Mouse (Mus musculus) embryonic facial prominence, embryonic 11.5 days (tissue): ENCODE results near the gene Sptssa. TPM values are rescaled to one million over a fixed set of nuclear protein-coding genes. Genes with fewer than 3 reads are reported as not detected.
"Not testable (repeated sequence)": the region's sequence is repeated elsewhere in the genome, so short reads cannot be mapped to it uniquely, and the experiment has no call there.

Experiments
- ATAC-seq: fragments of 200-750 bp; cut with Nextera tagmentation; replicated peaks from 2 replicates; pipeline ENCODE4 v1.8.0; 2017; ENCODE audit warnings: low read depth; ENCODE audit not compliant: insufficient number of reproducible peaks, low FRiP score, low TSS enrichment
- DNase-seq: peaks from one replicate; pipeline ENCODE4 v3.0.0-alpha.2; 2015; ENCODE audit warnings: low spot score
- H3K27ac ChIP-seq: fragments of 300-500 bp; sonication (generic); replicated peaks from 2 replicates; pipeline ENCODE4 v1.5.1; 2014; ENCODE audit warnings: mild to moderate bottlenecking, low read depth, low read length, control low read depth
- H3K27me3 ChIP-seq: fragments of 300-500 bp; sonication (generic); 2 replicates; pipeline ENCODE4 v1.6.1; 2014; ENCODE audit warnings: mild to moderate bottlenecking, low read length, moderate library complexity, mixed read lengths; ENCODE audit not compliant: control insufficient read depth, insufficient read depth
- H3K36me3 ChIP-seq: fragments of 300-500 bp; sonication (generic); replicated peaks from 2 replicates; pipeline ENCODE4 v1.6.1; 2014; ENCODE audit warnings: low read depth, mild to moderate bottlenecking, low read length, moderate library complexity, mixed read lengths; ENCODE audit not compliant: control insufficient read depth, insufficient read depth
- H3K4me1 ChIP-seq: fragments of 300-500 bp; sonication (generic); 2 replicates; pipeline ENCODE4 v1.6.1; 2014; ENCODE audit warnings: low read length, mixed read lengths; ENCODE audit not compliant: control insufficient read depth, insufficient read depth
- H3K4me2 ChIP-seq: fragments of 300-500 bp; sonication (generic); 2 replicates; pipeline ENCODE4 v1.6.1; 2014; ENCODE audit warnings: low read depth, mild to moderate bottlenecking, control low read depth, low read length, moderate library complexity
- H3K4me3 ChIP-seq: fragments of 300-500 bp; sonication (generic); 2 replicates; pipeline ENCODE4 v1.5.1; 2014; ENCODE audit warnings: low read depth, low read length, control low read depth
- H3K9ac ChIP-seq: fragments of 300-500 bp; sonication (generic); replicated peaks from 2 replicates; pipeline ENCODE4 v1.6.1; 2014; ENCODE audit warnings: mild to moderate bottlenecking, control low read depth, low read length
- H3K9me3 ChIP-seq: fragments of 300-500 bp; sonication (generic); replicated peaks from 2 replicates; pipeline ENCODE4 v1.6.1; 2016; ENCODE audit warnings: mild to moderate bottlenecking, low read length, inconsistent platforms, mixed read lengths; ENCODE audit not compliant: control insufficient read depth
- WGBS: fragments of 180-500 bp; shearing (Covaris S2); extraction: QIAGEN DNeasy Blood & Tissue Kit; methylation state at CpG from one replicate; pipeline ENCODE4 v1.1.7; 2014; 5-methylcytosine and 5-hydroxymethylcytosine counted together
- polyA plus RNA-seq: library from polyadenylated mRNA; unstranded; fragments of >200 nt; fragmentation: Nextera tagmentation; extraction: Ambion mirVana; gene quantifications from 2 replicates; pipeline ENCODE4 v1.2.1, GENCODE M21; 2014

Sptssa gene
- polyA plus RNA-seq, 1 experiment from 2014 or later: 213 TPM

GRCm38 (mm10) chr12:54689082-54689481, 32.7 kb upstream of the Sptssa start:
- H3K27me3 ChIP-seq: no peaks in the 10 kb centered on the region
- no peak overlapping the region for H3K4me2 ChIP-seq
- 95% methylated on average over 5 of the region's 5 CpGs for WGBS
- ATAC-seq (no peak), DNase-seq (no peak)
- H3K27ac ChIP-seq: no peak overlapping the region
- H3K4me3 ChIP-seq: no peak overlapping the region
- H3K36me3 ChIP-seq: peaks cover 3% of the 10 kb centered on the region
- H3K4me1 ChIP-seq: no peaks in the 10 kb centered on the region
- no peak overlapping the region for H3K9ac ChIP-seq
- H3K9me3 ChIP-seq: no peaks in the 10 kb centered on the region

DNA sequence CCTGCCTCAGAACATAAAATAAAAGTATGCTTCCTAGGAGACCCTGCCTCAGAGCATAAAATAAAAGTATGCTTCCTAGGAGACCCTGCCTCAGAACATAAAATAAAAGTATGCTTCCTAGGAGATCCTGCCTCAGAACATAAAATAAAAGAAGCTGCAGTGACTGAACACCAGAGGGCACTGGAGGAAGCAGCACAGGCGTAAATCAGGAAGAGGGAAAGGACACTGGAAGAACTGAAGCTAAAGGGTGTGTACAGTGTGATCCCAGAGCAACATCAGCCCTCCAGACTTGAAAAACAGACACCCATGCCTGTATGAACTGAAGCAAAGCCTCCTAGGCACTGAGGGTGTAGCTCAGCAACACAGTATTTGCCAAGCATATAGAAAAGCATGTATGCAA, 26.8 kb upstream of the Sptssa start:
- H3K4me2 ChIP-seq: no peak overlapping the region
- no peaks in the 10 kb centered on the region for H3K4me1 ChIP-seq
- H3K27ac ChIP-seq: no peak overlapping the region
- 16% methylated on average over 1 of the region's 1 CpGs for WGBS
- H3K36me3 ChIP-seq: no peaks in the 10 kb centered on the region
- ATAC-seq (no peak), DNase-seq (no peak)
- H3K27me3 ChIP-seq: no peaks in the 10 kb centered on the region
- no peak overlapping the region for H3K9ac ChIP-seq
- H3K4me3 ChIP-seq: no peak overlapping the region
- H3K9me3 ChIP-seq: no peaks in the 10 kb centered on the region

- Histone ChIP-seq H3K9ac (no peak overlapping the region), H3K36me3 (no peaks in the 10 kb centered on the region; the same call in none of the 2 replicates), H3K27me3 (no peaks in the 10 kb centered on the region), H3K4me3 (no peak overlapping the region), H3K4me1 (no peaks in the 10 kb centered on the region), H3K27ac (no peak overlapping the region), H3K4me2 (no peak overlapping the region), H3K9me3 (no peaks in the 10 kb centered on the region)
- DNase-seq (no peak), ATAC-seq (no peak)
- 94% methylated on average over 9 of the region's 9 CpGs for WGBS
Measured at GRCm38 (mm10) chr12:54676709-54677108, 20.3 kb upstream of the Sptssa start.

- no peak for DNase-seq
- no peak overlapping the region for H3K4me3 ChIP-seq
- 88% methylated on average over 4 of the region's 4 CpGs for WGBS
- no peak overlapping the region for H3K27ac ChIP-seq
- no peak overlapping the region for H3K4me2 ChIP-seq
- H3K9me3 ChIP-seq: no peaks in the 10 kb centered on the region
- H3K4me1 ChIP-seq: no peaks in the 10 kb centered on the region
- H3K9ac ChIP-seq: no peak overlapping the region
- no peak for ATAC-seq
- H3K36me3 ChIP-seq: no peaks in the 10 kb centered on the region; the same call in none of the 2 replicates
- H3K27me3 ChIP-seq: no peaks in the 10 kb centered on the region
Measured at GRCm38 (mm10) chr12:54675396-54675795, 19.0 kb upstream of the Sptssa start.

GRCm38 (mm10) chr12:54671262-54671661, 14.9 kb upstream of the Sptssa start:
- H3K27ac ChIP-seq: no peak overlapping the region
- ATAC-seq (no peak), DNase-seq (no peak)
- H3K36me3 ChIP-seq: no peaks in the 10 kb centered on the region
- H3K4me1 ChIP-seq: no peaks in the 10 kb centered on the region
- no peaks in the 10 kb centered on the region for H3K27me3 ChIP-seq
- no peak overlapping the region for H3K4me3 ChIP-seq
- no peak overlapping the region for H3K9ac ChIP-seq
- H3K9me3 ChIP-seq: no peaks in the 10 kb centered on the region
- no peak overlapping the region for H3K4me2 ChIP-seq
- 85% methylated on average over 4 of the region's 4 CpGs for WGBS

- no peak overlapping the region for H3K9ac ChIP-seq
- H3K9me3 ChIP-seq: no peaks in the 10 kb centered on the region
- no peaks in the 10 kb centered on the region for H3K36me3 ChIP-seq
- no peak overlapping the region for H3K27ac ChIP-seq
- DNase-seq (no peak), ATAC-seq (no peak)
- no peaks in the 10 kb centered on the region for H3K4me1 ChIP-seq
- H3K4me2 ChIP-seq: no peak overlapping the region
- H3K27me3 ChIP-seq: no peaks in the 10 kb centered on the region
- no peak overlapping the region for H3K4me3 ChIP-seq
- 90% methylated on average over 1 of the region's 1 CpGs for WGBS
Measured at GRCm38 (mm10) chr12:54668141-54668540, 11.8 kb upstream of the Sptssa start.

DNA sequence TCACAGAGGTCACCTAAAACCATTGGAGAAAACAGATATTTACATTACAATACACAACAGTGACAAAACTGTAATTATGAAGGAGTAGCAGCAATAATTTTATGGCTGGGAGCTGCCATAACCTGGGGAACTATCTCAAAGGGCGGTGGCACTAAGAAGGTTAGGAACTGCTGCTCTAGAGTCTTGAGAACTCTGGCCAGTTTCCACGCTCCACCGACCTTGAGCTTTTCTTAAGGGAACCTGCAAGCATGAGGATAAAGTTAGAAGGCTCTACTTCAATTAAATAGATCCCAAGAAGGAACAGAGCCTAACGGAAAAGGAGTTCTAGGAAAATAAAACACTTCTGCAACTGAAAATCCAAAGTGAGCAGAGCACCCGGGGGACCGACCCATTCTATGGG, 9.2 kb upstream of the Sptssa start:
- H3K27me3 ChIP-seq: no peaks in the 10 kb centered on the region
- no peak for ATAC-seq
- WGBS: 76% methylated on average over 6 of the region's 6 CpGs

DNA sequence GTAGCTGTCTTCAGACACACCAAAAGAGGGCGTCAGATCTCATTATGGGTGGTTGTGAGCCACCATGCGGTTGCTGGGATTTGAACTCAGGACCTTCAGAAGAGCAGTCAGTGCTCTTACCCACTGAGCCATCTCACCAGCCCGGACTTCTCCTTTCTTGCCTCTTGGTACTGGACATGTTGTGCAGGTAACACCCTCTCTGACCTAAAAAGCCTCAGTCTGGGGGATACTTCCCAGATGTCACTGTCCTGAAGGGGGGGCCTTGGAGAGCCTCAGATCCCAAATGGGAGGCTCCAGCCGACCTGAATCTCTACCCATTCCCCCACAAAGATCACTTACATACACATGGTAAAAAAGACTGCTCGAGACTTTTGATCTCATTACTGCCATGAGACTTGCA, 5.1 kb upstream of the Sptssa start:
- not testable (repeated sequence) for DNase-seq, H3K27me3 ChIP-seq, H3K4me1 ChIP-seq, H3K9me3 ChIP-seq, H3K27ac ChIP-seq, H3K4me3 ChIP-seq, H3K9ac ChIP-seq, H3K36me3 ChIP-seq, ATAC-seq, H3K4me2 ChIP-seq
- 73% methylated on average over 5 of the region's 5 CpGs for WGBS

More for the DNA sequence above, 9.2 kb upstream of the Sptssa start:
- Histone ChIP-seq H3K4me2 (no peak overlapping the region), H3K27ac (no peak overlapping the region), H3K9ac (no peak overlapping the region), H3K36me3 (no peaks in the 10 kb centered on the region), H3K4me3 (no peak overlapping the region), H3K4me1 (no peaks in the 10 kb centered on the region), H3K9me3 (no peaks in the 10 kb centered on the region)
- no peak for DNase-seq
